Mouse (Mus musculus): ENCODE results near the gene Ldhd. TPM values are rescaled to one million over a fixed set of nuclear protein-coding genes. Genes with fewer than 3 reads are reported as not detected.
A peak's percentile ranks its signal among the peaks of the same experiment; 100 is the strongest.

Ldhd gene
- total RNA-seq, 1 experiment from 2014 or later: 0.32 TPM

- 0 out of 2 replicates have a peak, but pooled peaks have one; percentile 5 for ATAC-seq (replicated peaks; ENCODE audit: low read depth, poor library complexity, severe bottlenecking)
Observed at GRCm38 (mm10) chr8:111597310-111597709, 32.9 kb downstream of the Ldhd start.

GRCm38 (mm10) chr8:111596485-111596821, 33.7 kb downstream of the Ldhd start:
- ATAC-seq (replicated peaks; ENCODE audit: low read depth, poor library complexity, severe bottlenecking): no peak

GRCm38 (mm10) chr8:111595712-111596484, 34.3 kb downstream of the Ldhd start:
- peak; percentile 86 for ATAC-seq (replicated peaks; ENCODE audit: low read depth, poor library complexity, severe bottlenecking)

- no peak for ATAC-seq (replicated peaks; ENCODE audit: low read depth, poor library complexity, severe bottlenecking)
Observed at GRCm38 (mm10) chr8:111594951-111595350, 35.2 kb downstream of the Ldhd start.

- ATAC-seq (replicated peaks; ENCODE audit: low read depth, poor library complexity, severe bottlenecking): no peak
Observed at GRCm38 (mm10) chr8:111594044-111594840, 35.9 kb downstream of the Ldhd start.

GRCm38 (mm10) chr8:111592390-111592910, 37.7 kb downstream of the Ldhd start:
- no peak for ATAC-seq (replicated peaks; ENCODE audit: low read depth, poor library complexity, severe bottlenecking)

- ATAC-seq (replicated peaks; ENCODE audit: low read depth, poor library complexity, severe bottlenecking): no peak
Observed at GRCm38 (mm10) chr8:111591176-111591575, 39.0 kb downstream of the Ldhd start.

GRCm38 (mm10) chr8:111590214-111590613, 40.0 kb downstream of the Ldhd start:
- ATAC-seq (replicated peaks; ENCODE audit: low read depth, poor library complexity, severe bottlenecking): no peak

GRCm38 (mm10) chr8:111588336-111588735, 41.8 kb downstream of the Ldhd start:
- no peak for ATAC-seq (replicated peaks; ENCODE audit: low read depth, poor library complexity, severe bottlenecking)

GRCm38 (mm10) chr8:111587545-111588094, 42.6 kb downstream of the Ldhd start:
- peak; percentile 41; the same call in 1 of the 2 replicates for ATAC-seq (replicated peaks; ENCODE audit: low read depth, poor library complexity, severe bottlenecking)

- ATAC-seq (replicated peaks; ENCODE audit: low read depth, poor library complexity, severe bottlenecking): peak; percentile 45; the same call in 1 of the 2 replicates
Observed at GRCm38 (mm10) chr8:111584946-111585345, 45.2 kb downstream of the Ldhd start.

GRCm38 (mm10) chr8:111582386-111582785, 47.8 kb downstream of the Ldhd start:
- ATAC-seq (replicated peaks; ENCODE audit: low read depth, poor library complexity, severe bottlenecking): no peak

GRCm38 (mm10) chr8:111580306-111580705, 49.9 kb downstream of the Ldhd start:
- ATAC-seq (replicated peaks; ENCODE audit: low read depth, poor library complexity, severe bottlenecking): no peak

GRCm38 (mm10) chr8:111579318-111579717, 50.9 kb downstream of the Ldhd start:
- ATAC-seq (replicated peaks; ENCODE audit: low read depth, poor library complexity, severe bottlenecking): no peak

- ATAC-seq (replicated peaks; ENCODE audit: low read depth, poor library complexity, severe bottlenecking): no peak
Observed at GRCm38 (mm10) chr8:111577880-111578533, 52.2 kb downstream of the Ldhd start.

- no peak for ATAC-seq (replicated peaks; ENCODE audit: low read depth, poor library complexity, severe bottlenecking)
Observed at GRCm38 (mm10) chr8:111576501-111576900, 53.7 kb downstream of the Ldhd start.

GRCm38 (mm10) chr8:111575492-111575891, 54.7 kb downstream of the Ldhd start:
- ATAC-seq (replicated peaks; ENCODE audit: low read depth, poor library complexity, severe bottlenecking): no peak

- no peak for ATAC-seq (replicated peaks; ENCODE audit: low read depth, poor library complexity, severe bottlenecking)
Observed at GRCm38 (mm10) chr8:111574016-111574415, 56.2 kb downstream of the Ldhd start.

All from common myeloid progenitor, adult 5-6 weeks (primary cell).